Mouse (Mus musculus) limb, embryonic 15.5 days (tissue): Measurements from ENCODE around the gene Vps13d. TPM values are rescaled to one million over a fixed set of nuclear protein-coding genes. Genes with fewer than 3 reads are reported as not detected.
"Not testable (repeated sequence)": the region's sequence is repeated elsewhere in the genome, so short reads cannot be mapped to it uniquely, and the experiment has no call there.

Source experiments
- ATAC-seq: fragments of 200-750 bp; cut with Nextera tagmentation; 2 replicates; pipeline ENCODE4 v1.8.0; 2017; ENCODE audit warnings: low read depth, moderate TSS enrichment; ENCODE audit not compliant: insufficient number of reproducible peaks, low FRiP score, low TSS enrichment
- H3K27ac ChIP-seq: fragments of 300-500 bp; sonication (generic); 2 replicates; pipeline ENCODE4 v1.5.1; 2015; ENCODE audit warnings: moderate library complexity, mild to moderate bottlenecking, inconsistent platforms
- H3K27me3 ChIP-seq: fragments of 300-500 bp; sonication (generic); 2 replicates; pipeline ENCODE4 v1.6.1; 2015; ENCODE audit warnings: inconsistent platforms
- H3K36me3 ChIP-seq: fragments of 300-500 bp; sonication (generic); 2 replicates; pipeline ENCODE4 v1.6.1; 2015; ENCODE audit warnings: inconsistent platforms
- H3K4me1 ChIP-seq: fragments of 300-500 bp; sonication (generic); 2 replicates; pipeline ENCODE4 v1.6.1; 2015; ENCODE audit warnings: inconsistent platforms
- H3K4me2 ChIP-seq: fragments of 300-500 bp; sonication (generic); 2 replicates; pipeline ENCODE4 v1.6.1; 2015; ENCODE audit warnings: mild to moderate bottlenecking, inconsistent platforms
- H3K4me3 ChIP-seq: fragments of 300-500 bp; sonication (generic); 2 replicates; pipeline ENCODE4 v1.5.1; 2015; ENCODE audit warnings: mild to moderate bottlenecking, inconsistent platforms
- H3K9ac ChIP-seq: fragments of 300-500 bp; sonication (generic); 2 replicates; pipeline ENCODE4 v1.6.1; 2015; ENCODE audit warnings: inconsistent platforms
- H3K9me3 ChIP-seq: fragments of 300-500 bp; sonication (generic); 2 replicates; pipeline ENCODE4 v1.6.1; 2016; ENCODE audit warnings: inconsistent platforms
- WGBS: fragments of 180-500 bp; shearing (Covaris S2); methylation state at CpG from one replicate; pipeline ENCODE4 v1.1.7; 2015; 5-methylcytosine and 5-hydroxymethylcytosine counted together
- polyA plus RNA-seq: library from polyadenylated mRNA; unstranded; fragments of >200 nt; fragmentation: Nextera tagmentation; extraction: Ambion mirVana; gene quantifications from 2 replicates; pipeline ENCODE4 v1.2.1, GENCODE M21; 2015

Gene Vps13d
- polyA plus RNA-seq, 1 experiment from 2014 or later = 11.1 TPM

DNA sequence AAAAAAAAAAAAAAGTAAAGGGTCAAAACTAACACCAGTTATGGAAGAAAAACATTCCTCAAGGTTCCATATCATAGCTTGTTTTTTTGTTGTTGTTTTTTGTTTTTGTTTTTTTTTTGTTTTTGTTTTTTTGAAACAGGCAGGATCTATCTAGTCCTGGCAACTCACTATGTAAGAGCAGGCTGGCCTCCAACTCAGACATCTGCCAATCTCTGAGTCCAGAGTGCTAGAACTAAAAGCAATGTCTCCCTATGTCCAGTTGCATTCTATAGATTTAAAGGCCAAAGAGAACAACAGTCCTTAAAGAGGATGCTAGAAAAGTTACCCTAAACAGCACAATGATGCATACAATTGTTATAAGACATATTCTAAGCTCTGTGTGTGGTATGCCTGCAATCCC lies 6.2 kb downstream of the Vps13d start:
- Histone ChIP-seq H3K27ac (no peak overlapping the region), H3K9ac (no peak overlapping the region), H3K4me3 (no peak overlapping the region), H3K9me3 (no peaks in the 10 kb centered on the region), H3K27me3 (no peaks in the 10 kb centered on the region), H3K4me2 (no peak overlapping the region), H3K4me1 (peaks cover 13% of the 10 kb centered on the region), H3K36me3 (peaks cover 58% of the 10 kb centered on the region)
- no peak for ATAC-seq

DNA sequence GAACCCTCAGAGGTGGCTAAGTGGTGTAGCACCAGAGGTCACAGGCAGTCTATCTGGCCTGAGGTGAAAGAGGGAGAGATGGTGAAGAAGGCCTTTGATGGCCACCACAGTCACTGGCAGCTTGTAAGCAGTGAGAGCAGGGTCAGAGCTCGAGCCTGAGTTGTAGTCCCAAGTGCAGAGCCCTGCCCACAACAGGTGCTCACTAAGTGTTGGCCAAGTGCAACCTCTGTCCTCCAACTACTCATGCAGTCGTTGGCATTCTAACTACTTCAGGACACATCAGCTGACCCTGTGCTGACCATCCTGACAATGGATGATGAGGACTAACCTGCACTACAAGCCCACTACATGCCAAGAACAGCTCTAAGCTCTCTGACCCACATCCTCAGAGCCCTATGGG lies 7.2 kb downstream of the Vps13d start:
- no peaks in the 10 kb centered on the region for H3K27me3 ChIP-seq
- peaks cover 66% of the 10 kb centered on the region for H3K36me3 ChIP-seq
- H3K4me1 ChIP-seq = peaks cover 4% of the 10 kb centered on the region
- H3K9ac ChIP-seq = no peak overlapping the region
- ATAC-seq = no peak
- H3K4me3 ChIP-seq = no peak overlapping the region
- H3K27ac ChIP-seq = no peak overlapping the region
- no peaks in the 10 kb centered on the region for H3K9me3 ChIP-seq
- WGBS = 76% methylated on average over 2 of the region's 2 CpGs
- H3K4me2 ChIP-seq = no peak overlapping the region

DNA sequence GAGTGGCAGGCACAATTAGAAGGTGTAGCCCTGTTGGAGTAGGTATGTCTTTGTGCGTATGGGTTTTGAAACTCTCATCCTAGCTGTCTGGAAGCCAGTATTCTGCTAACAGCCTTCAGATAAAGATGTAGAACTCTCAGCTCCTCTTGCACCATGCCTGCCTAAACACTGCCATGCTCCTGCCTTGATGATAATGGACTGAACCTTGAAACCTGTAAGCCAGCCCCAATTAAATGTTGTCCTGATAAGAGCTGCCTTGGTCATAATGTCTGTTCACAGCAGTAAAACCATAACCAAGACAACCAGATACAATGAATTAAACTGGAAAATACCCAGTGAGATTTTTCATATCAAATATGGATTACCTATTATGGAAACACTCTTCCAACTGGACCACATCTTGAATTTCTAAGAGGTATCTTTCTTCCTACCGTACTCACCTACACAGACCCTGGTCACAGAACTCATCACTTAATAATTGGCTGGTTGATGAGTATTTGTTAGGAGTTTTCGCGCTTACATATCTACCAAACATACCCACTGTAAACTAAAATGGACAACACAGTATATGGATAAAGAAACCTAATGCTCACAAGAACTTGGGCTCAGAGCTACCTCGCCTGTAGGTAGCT lies 15.8 kb downstream of the Vps13d start:
- ATAC-seq = no peak
- Histone ChIP-seq H3K27me3 (no peaks in the 10 kb centered on the region), H3K4me1 (no peaks in the 10 kb centered on the region), H3K9me3 (no peaks in the 10 kb centered on the region), H3K36me3 (peaks cover 64% of the 10 kb centered on the region), H3K4me2 (no peak overlapping the region), H3K9ac (no peak overlapping the region), H3K4me3 (no peak overlapping the region), H3K27ac (no peak overlapping the region)
- WGBS = 95% methylated on average over 5 of the region's 5 CpGs

DNA sequence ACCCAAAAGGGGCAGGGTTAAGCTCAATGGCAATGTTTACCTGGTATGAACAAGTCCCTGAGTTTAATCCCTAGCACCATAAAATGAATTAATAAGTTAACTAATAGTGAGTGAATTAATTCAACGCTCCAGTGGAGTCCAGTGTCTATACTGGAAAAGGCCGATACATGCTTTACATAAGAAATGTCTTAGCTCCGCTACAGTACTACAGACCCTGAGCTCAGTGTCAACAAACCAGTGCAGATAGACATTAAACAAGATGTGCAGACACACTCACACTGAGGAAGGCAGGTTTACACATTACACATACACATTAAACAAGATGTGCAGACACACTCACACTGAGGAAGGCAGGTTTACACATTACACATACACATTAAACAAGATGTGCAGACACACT lies 29.3 kb downstream of the Vps13d start:
- H3K4me3 ChIP-seq, H3K9me3 ChIP-seq, H3K27ac ChIP-seq, H3K4me1 ChIP-seq, H3K27me3 ChIP-seq, H3K4me2 ChIP-seq, ATAC-seq, H3K9ac ChIP-seq: not testable (repeated sequence)
- 95% methylated on average over 3 of the region's 3 CpGs for WGBS
- H3K36me3 ChIP-seq = peaks cover 89% of the 10 kb centered on the region

DNA sequence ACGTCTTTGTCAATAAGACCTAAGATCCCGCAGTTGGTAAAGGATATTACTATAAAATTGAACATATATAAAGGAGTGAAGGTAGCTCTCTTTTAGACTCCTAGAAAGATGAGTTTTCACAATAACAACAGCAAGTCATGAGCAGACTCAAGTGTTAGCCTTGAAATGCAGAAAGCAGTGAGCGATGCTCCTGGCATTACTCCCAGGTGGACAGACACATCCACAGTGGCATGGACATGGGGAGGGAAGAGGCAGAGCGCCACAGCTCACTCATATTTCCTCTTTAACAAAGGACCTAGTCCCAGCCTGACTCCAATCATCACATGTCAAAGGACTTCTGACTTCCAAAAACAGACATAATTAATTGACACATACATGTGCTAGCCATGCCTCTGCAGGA lies 30.7 kb downstream of the Vps13d start:
- no peak for ATAC-seq
- H3K9me3 ChIP-seq = no peaks in the 10 kb centered on the region
- no peak overlapping the region for H3K4me2 ChIP-seq
- H3K4me1 ChIP-seq = no peaks in the 10 kb centered on the region
- no peak overlapping the region for H3K27ac ChIP-seq
- no peaks in the 10 kb centered on the region for H3K27me3 ChIP-seq
- no peak overlapping the region for H3K9ac ChIP-seq
- H3K36me3 ChIP-seq = peaks cover 87% of the 10 kb centered on the region
- WGBS = 95% methylated on average over 4 of the region's 4 CpGs
- H3K4me3 ChIP-seq = no peak overlapping the region

DNA sequence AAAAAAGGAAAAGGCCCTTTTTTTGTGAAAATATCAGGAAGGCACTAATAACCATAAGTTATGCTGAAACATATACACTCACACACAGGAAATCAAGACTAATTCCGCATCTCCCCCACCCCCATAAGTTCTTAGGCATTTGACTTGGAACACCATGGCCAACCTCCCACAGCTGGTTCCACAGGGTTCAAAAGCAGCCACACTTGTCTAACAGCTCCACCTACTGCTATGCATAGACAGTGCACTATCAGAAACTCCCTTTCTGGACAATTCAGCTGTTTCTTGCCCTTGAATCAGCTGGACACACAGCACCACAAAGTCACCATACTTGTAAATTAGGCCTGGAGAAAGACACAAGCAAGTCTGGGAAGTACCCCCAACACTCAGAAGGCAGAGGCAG lies 33.6 kb downstream of the Vps13d start:
- Histone ChIP-seq H3K4me1 (no peaks in the 10 kb centered on the region), H3K9ac (no peak overlapping the region), H3K27me3 (no peaks in the 10 kb centered on the region), H3K4me2 (no peak overlapping the region), H3K36me3 (peaks cover 89% of the 10 kb centered on the region), H3K9me3 (no peaks in the 10 kb centered on the region), H3K27ac (no peak overlapping the region), H3K4me3 (no peak overlapping the region)
- no peak for ATAC-seq
- 67% methylated on average over 1 of the region's 1 CpGs for WGBS

DNA sequence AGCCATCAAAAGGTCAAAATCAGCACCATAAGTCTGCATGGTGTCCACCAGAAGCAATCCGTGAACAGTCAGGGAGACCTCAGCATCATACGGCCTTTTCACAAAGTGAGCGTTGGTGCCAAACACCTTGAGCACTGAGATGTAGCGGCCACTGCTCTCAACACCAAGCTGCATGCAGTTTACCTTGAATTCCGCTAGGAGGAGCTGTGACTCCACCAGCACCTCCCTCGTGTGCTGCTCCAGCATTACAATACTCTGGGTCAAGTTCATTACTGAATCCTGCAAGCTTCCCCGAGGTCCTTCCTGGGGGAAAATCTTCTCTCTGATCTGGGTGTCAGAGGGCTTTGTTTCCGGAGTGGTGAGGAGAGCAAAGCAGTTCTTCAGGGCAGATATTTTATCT lies 38.8 kb downstream of the Vps13d start:
- Histone ChIP-seq H3K4me1 (no peaks in the 10 kb centered on the region), H3K27me3 (no peaks in the 10 kb centered on the region), H3K4me3 (no peak overlapping the region), H3K36me3 (peaks cover 83% of the 10 kb centered on the region), H3K9me3 (no peaks in the 10 kb centered on the region), H3K27ac (no peak overlapping the region), H3K9ac (no peak overlapping the region), H3K4me2 (no peak overlapping the region)
- ATAC-seq = no peak
- 46% methylated on average over 8 of the region's 8 CpGs for WGBS

DNA sequence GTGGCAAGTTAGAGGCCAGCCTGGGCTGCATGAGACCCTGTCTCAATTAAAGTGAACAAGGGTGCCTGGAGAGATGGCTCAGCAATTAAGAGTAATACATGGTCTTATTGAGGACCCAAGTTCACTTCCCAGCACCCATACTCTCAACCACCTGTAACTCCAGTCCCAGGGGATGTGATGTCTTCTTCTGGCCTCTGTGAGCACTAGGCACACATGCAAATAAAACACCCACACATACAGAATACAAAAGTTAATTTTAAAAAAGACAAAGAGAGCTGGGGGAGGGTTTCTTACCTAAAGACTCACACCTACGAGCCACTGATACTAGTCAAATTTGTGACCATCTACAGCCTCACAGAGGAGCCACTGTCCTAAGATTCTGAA lies 43.7 kb downstream of the Vps13d start:
- H3K27ac ChIP-seq = no peak overlapping the region
- no peaks in the 10 kb centered on the region for H3K4me1 ChIP-seq
- no peak overlapping the region for H3K4me2 ChIP-seq
- H3K36me3 ChIP-seq = peaks cover 64% of the 10 kb centered on the region
- H3K9me3 ChIP-seq = no peaks in the 10 kb centered on the region
- H3K4me3 ChIP-seq = no peak overlapping the region
- H3K9ac ChIP-seq = no peak overlapping the region
- H3K27me3 ChIP-seq = no peaks in the 10 kb centered on the region
- ATAC-seq = no peak
- WGBS = 69% methylated on average over 1 of the region's 1 CpGs

DNA sequence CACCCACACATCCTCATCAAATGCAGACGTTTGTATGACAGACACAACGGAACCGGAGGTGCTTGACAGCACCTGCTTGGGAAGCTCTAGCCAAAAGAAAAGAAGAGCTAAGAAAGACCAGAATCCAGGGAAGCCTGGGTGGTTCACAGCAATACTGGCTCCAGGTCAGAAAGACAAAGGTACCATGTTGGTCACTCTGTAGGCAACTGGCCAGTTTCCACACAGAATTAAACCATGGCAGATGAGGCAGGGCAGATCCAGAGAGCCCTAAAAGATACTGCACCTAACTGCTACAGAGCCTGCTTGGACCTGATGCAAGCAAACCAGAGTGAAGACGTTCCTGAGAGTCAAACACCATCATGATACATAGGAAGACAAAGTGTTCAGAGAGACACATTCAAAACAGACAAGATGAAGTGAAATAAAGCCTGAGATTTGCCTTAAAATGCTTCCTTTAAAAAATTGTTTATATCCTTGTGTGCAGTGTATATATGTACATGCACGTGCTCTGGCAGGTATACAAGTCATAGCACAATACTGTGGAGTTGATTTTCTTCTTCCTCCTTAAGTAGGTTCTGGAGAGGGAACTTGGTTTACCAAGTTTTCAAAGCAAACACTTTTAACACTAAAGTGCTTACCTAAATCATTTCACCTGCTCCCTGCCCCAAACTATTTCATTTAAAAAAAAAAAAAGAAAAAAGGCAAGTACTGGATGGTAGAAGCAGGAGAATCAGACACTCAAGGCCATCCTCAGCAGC lies 44.3 kb downstream of the Vps13d start:
- H3K27ac ChIP-seq = no peak overlapping the region
- ATAC-seq = no peak
- WGBS = 69% methylated on average over 5 of the region's 5 CpGs
- H3K9ac ChIP-seq = no peak overlapping the region
- no peaks in the 10 kb centered on the region for H3K4me1 ChIP-seq
- no peak overlapping the region for H3K4me3 ChIP-seq
- no peaks in the 10 kb centered on the region for H3K9me3 ChIP-seq
- no peaks in the 10 kb centered on the region for H3K27me3 ChIP-seq
- H3K4me2 ChIP-seq = no peak overlapping the region
- peaks cover 63% of the 10 kb centered on the region for H3K36me3 ChIP-seq

DNA sequence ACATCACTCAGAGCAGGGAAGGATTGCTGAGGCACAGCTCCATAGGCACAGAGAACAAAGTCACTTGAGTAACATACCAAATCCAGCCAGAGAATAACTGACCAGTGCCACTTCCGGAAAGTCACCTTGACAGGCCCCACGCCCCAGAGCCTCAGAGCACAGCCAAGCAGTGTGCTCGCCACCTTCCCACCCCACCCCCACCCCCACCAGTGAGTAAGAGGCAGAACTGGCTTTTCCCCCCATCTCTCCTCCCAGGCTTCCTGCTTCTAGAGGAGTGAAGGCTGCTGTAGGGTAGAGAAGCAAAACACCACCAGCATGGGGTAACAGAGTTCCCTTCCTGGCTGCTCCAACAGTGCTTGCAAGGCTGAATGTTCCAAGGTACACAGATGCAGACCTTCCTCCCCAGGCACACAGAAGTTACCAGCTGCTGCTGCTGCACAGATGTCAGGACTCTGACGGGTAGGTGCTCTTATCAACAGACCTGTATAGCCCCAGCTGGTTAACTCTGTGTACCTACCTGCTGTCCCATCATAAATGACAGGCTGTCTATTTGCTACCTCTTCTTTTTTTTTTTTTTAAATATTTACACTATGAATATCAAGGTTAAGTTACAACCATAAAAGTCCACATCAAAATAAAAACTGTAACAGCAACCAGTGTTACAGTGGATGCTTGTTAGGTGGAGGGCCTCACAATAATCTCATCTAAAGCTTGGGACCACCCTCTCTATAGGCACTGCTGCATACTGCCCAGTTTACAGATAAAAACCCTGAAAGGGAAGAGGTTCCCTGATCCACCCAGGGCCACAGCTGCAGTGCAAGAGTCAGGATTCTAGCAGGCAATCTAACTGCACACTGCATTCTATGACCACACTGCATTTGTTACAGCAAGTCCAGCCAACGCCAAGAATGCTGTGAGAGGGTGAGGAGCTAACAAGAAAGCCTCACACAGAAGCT lies 47.5 kb downstream of the Vps13d start:
- Histone ChIP-seq H3K9me3 (no peaks in the 10 kb centered on the region), H3K4me3 (no peak overlapping the region), H3K4me1 (no peaks in the 10 kb centered on the region), H3K9ac (no peak overlapping the region), H3K27me3 (no peaks in the 10 kb centered on the region), H3K4me2 (no peak overlapping the region), H3K27ac (no peak overlapping the region), H3K36me3 (peaks cover 63% of the 10 kb centered on the region)
- 65% methylated on average over 5 of the region's 5 CpGs for WGBS
- no peak for ATAC-seq

DNA sequence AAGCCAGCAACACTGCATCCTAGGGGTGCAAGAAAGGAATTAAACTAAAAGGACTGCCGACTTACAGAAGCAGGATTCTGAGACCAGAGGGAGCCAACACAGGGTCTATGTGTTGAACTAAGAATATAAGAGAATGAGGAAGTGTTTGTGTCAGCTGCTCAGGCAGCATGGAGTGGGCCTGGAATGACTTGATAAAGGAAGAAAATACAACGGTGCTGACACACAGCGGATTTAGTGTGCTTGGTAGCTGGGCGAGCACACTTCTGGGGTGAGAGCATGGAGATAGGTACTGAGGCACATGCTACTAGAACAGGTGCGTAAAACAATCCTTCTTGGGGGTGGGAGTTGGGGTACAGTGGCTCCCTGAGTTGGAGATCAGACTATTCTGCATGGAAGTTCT lies 51.3 kb downstream of the Vps13d start:
- H3K4me3 ChIP-seq = no peak overlapping the region
- no peak overlapping the region for H3K27ac ChIP-seq
- H3K4me1 ChIP-seq = no peaks in the 10 kb centered on the region
- H3K4me2 ChIP-seq = no peak overlapping the region
- no peak for ATAC-seq
- no peaks in the 10 kb centered on the region for H3K27me3 ChIP-seq
- no peaks in the 10 kb centered on the region for H3K9me3 ChIP-seq
- H3K9ac ChIP-seq = no peak overlapping the region
- H3K36me3 ChIP-seq = peaks cover 77% of the 10 kb centered on the region
- 87% methylated on average over 5 of the region's 5 CpGs for WGBS

DNA sequence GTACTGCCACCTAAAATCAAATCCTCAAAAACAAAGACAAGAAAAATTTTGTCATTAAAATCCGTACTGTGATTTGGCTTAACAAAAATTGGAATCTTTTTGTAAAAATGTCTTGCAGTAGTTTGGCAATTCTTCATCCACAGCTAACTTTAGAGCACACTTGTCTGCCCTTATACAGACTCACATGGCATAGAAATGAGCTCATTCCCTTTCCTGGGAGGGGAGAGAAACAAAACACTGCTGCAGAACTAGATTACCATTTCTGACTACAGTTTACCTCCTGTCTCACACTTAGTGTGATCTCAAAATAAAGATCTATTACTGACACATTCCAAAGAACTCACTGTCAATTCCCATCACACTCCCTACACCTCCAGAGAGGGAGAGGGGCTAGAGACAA lies 58.1 kb downstream of the Vps13d start:
- Histone ChIP-seq H3K4me1 (no peaks in the 10 kb centered on the region), H3K4me3 (no peak overlapping the region), H3K27me3 (no peaks in the 10 kb centered on the region), H3K36me3 (peaks cover 71% of the 10 kb centered on the region), H3K27ac (no peak overlapping the region), H3K4me2 (no peak overlapping the region), H3K9ac (no peak overlapping the region), H3K9me3 (no peaks in the 10 kb centered on the region)
- no peak for ATAC-seq
- WGBS = 76% methylated on average over 1 of the region's 1 CpGs
